Mouse (Mus musculus) retina, adult 2 months (tissue): ENCODE data around the gene Fam20c.

Experiments
- DNase-seq: peaks from one replicate; pipeline ENCODE4 v3.0.0-alpha.2; 2012; ENCODE audit warnings: low read depth, low spot score

Gene Fam20c

DNA sequence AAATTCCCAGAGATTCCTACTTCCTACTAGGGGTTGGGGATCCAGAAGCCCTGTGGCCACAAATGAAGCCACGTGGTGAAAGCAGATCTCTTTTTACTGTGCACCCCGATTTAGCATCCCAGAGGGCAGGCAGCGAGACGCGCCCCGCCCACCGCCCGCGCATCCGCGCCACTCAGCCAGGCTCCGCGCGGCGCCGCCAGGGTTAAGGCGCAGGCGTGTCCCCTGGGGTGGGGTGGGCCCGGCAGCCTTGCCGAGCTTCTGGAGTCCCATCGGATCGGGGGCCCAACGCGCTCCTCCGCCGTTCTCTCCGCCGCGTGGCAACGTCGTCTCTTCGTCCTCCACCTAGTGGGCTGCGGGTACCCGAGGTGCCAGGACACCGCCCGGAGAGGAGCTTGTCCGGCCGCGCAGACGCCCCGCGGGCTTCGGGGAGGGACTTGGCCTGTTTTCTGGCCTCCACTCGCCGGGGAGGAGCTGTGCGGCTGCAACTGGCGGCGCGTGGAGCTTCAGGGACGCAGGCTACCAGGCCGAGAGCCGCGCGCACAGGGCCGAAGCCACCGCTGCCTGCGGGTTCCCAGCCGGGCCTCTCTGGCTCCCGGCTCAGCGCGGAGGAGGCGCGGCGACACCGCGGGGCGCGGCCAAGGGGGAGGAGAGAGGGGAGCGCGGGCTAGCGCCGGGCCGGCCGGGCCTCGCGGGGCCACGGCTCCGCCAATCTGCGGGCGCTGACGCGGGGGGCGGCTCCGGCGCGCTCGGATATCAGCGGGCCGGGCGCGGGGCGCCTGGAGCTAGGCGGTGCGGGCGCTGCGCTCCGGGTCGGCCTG is at the start of gene Fam20c:
Fam20c (plus strand) TSS at position 212 of the 818 bp plus-strand sequence.
- DNase-seq = no peak

DNA sequence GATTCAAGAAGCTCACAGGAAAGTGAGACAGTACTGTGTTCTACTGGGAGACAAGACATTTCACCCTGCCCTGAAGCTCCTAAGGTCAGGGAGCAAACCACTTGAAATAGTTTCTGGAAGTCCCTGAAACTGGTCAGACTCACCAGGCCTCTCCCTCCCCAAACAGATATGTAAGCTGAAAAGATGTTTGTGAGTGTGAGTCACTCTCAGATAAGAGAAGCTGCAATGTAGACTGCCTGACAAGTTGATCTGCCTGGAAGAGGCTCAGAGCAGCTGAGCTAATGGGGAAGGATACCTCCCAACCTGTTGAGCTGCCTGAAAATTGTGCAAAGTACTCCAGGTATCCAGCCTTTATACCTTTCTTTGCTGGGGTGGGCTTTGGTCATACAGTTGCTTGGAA is 46.9 kb upstream of the Fam20c start:
- DNase-seq = no peak

DNA sequence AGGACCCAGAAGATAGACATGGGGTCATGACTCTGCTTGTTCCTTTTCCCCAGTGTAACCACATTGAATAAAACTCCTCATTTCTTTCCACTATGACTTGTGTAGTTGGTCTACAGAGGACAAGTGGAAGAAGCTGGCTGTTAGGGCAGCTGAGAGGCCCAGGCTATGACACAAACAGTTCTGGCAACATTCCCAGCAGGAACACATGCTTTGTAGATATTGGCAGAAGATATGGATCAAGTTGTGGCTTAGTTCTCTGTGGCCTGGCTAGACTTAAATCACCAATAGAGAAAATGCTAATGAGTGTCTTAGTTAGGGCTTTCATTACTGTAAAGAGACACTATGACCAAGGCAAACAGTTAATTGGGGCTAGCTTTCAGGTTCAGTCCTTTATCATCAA is 45.7 kb upstream of the Fam20c start:
- no peak for DNase-seq

DNA sequence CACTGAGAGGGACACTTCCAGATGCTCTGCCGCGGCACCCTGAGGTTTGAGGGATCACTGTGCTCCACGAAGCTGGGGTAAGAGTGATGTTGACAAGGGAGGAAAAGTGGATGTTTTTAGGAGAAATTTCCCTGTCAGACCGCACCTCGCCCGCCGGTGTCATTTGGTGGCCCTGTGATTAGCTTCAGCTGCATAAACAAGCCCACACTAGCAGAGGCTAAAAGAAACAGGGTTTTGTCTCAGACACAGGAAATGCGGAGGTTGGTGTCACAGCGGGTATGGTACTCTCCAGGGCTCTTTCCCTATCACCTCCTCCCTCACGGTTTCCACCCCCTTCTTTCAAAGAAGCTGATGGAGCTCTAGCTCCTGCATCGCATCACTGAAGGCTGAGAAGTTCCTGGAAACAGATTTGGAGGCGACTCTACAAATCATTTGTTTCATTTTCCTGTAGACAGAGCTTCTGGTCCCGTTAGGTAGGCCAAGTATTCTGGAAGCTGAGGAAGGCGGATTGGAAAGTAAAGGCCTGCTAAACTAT is 38.7 kb upstream of the Fam20c start:
- DNase-seq = no peak

GRCm38 (mm10) chr5:138720329-138721190 is 33.8 kb upstream of the Fam20c start:
- no peak for DNase-seq

DNA sequence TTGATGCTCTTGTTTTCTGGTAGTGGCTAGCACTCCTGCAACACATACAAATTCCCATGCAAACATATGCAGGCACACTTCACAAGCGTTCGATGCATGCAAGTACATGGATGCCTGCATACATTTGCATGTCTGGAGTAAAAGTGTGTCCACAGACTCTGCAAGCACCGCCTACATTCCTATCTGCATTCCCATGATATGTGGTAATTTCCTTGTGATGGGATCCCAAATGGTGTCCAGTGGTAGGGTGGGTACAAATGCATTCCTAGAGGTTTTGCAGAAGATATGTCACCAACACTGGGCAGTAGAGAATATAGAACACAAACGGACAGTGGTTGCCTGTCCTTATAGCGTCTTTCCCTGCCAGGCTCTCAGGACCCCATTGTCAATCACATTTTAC is 29.9 kb upstream of the Fam20c start:
- no peak for DNase-seq

DNA sequence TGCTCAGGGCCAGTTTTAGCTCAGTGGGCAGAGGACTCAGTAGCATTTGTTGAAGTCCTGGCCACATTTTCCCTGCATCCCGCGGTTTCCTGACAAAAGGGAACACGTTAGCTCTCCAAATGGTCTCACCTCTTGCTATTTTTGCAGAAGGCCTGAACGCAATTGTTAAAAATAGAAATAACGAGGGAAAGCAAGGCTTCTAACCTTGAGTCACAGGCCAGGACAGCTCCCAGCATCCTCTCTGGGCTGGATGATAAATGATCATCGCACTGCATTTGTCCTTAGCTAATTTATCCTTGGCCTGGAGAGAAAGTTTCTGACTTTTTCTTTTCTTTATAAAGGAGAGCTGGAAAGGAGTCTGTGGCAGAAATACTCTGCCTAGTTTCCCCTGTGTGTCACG is 29.2 kb upstream of the Fam20c start:
- no peak for DNase-seq

- DNase-seq = no peak
These were observed 23.5 kb upstream of the Fam20c start for GRCm38 (mm10) chr5:138730863-138731262.

GRCm38 (mm10) chr5:138733317-138733899 is 20.9 kb upstream of the Fam20c start:
- DNase-seq = no peak

DNA sequence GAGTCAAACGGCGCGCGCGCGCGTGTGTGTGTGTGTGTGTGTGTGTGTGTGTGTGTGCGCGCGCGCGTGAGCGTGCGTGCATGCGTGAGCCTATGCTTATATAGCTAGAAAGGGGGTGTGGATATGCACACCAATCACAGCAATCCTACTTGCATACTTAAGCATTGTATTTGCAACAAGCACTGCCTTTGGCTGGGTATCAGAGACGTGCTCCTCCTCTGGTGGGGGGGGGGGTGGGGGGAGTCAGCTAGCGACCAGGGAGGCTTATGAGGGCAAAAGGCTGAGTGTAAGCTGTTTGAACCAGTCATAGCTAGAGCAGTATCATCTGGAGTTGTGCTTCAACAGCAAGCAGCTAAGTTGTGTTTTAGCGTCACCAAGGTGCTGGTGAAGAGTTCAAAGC is 20.3 kb upstream of the Fam20c start:
- DNase-seq = no peak

DNA sequence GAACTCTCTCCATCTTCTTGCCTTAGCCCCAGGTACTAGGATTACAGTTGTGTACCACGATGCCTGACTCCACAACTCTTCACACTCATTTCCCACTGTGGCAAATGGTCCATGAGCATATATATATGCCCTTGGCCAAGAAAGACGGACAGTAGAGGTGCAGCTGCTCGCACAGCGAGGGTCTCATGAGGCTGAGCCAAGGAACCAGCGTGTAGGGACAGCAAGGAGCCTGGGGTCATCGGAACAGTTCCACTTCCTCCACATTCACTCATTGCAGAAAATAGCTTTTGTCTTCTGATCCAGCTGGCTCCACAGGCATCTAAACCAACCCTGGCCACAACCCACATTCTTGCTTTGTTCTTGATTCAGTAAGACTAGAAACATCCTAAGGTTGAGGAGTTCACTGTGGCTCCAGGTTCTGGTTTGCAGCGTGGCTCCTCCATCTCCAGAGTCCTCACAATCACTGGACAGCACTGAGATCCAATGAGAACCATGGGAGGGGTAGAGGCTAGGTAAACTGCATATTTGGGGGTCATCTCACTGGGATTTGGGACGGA is 19.0 kb upstream of the Fam20c start:
- no peak for DNase-seq

GRCm38 (mm10) chr5:138740150-138740549 is 14.2 kb upstream of the Fam20c start:
- no peak for DNase-seq

DNA sequence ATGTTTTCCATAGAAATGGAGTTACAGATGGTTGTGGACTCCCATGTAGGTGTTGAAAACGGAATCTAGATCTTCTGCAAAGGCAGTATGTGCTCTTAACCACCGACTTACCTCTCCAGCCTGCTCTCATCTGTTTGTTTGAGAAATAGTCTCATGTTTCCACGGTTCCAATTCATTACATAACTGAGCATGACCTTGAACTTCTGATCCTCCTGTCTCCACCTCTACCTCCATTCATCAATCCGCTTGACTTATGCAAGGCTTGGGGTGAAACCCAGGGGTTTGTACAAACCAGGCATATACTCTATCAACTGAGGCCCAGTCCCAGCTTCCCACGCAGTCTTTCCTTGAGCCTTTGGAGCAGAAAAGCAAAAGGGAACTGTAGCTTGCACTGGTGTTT is 12.8 kb upstream of the Fam20c start:
- DNase-seq = no peak

DNA sequence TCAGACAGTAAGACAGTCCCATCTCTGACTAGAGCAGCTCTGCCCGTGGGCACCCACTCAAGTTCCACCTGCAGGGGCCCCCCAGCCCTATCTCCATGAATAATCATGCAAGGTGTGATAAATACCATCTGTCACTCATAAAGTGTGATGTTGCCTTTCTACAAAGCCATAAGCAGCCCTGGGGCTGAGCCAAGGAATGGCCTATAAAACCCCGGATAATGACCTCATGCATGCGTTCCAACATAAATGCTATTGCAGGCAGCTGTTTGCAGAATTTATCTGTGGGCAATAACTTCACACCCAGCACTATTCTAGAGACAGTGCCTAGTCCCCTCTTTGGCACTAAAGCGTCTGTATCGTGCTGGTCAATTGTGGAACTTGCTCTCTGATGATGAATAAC is 12.0 kb upstream of the Fam20c start:
- DNase-seq = no peak

DNA sequence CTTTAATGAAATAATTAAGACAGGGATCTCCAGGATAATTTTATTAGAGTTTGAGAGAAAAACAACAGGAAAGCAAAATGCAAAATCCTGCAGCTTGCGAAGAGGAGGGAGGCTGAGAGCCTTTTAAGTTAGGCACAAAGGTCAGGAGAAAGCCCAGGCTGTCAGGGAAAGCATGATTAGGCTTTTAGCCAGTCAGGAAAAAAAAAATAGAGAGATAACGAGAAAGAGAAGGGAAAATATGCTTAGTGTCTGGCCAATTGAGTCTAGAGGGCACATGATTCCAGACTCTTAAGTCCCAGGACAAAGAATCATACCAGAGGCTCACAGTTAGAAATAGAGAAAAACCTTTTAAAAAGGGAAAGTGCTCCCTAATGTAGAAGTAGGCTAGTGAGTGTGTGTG is 10.7 kb upstream of the Fam20c start:
- no peak for DNase-seq

- DNase-seq = no peak
These were observed 8.8 kb upstream of the Fam20c start for GRCm38 (mm10) chr5:138745378-138746099.

DNA sequence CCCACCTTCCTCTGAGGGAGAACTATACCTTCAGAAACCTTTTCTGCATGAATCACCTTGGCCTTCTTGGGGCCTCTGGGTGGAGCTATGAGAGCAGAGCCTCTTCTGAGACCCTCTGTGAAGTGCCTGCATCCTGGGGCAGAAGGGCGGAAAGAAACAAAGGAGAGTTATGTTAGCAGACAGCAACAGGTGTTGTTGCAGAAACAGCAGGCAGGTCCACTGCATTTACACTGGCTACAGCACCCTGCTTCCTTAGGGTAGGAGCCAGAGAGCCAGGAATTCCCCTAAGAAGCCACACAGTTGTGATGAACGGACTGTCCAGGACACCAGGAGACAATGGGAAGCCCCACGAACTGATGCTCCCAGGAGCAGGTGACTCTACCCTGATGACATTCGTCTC is 1.0 kb upstream of the Fam20c start:
- DNase-seq = no peak

- DNase-seq = no peak
These were observed 390 bp upstream of the Fam20c start for GRCm38 (mm10) chr5:138753946-138754302.

DNA sequence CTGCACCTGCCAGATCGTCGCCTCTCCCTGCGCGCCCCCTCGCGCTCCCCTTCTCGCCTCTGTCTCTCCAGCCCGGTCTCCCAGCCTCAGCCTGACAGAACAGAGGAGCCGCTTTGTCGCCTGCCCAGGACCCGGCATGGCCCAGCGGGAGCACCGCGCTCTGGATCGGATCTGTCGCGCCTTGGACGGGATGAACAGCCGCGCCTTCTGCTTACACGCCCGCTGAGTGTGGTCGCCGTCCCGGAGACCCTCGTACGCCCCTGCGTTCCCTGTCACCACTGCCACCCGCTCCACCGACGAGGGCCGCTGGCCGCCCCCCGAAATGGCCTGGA is 773 bp downstream of the Fam20c start:
- no peak for DNase-seq

DNA sequence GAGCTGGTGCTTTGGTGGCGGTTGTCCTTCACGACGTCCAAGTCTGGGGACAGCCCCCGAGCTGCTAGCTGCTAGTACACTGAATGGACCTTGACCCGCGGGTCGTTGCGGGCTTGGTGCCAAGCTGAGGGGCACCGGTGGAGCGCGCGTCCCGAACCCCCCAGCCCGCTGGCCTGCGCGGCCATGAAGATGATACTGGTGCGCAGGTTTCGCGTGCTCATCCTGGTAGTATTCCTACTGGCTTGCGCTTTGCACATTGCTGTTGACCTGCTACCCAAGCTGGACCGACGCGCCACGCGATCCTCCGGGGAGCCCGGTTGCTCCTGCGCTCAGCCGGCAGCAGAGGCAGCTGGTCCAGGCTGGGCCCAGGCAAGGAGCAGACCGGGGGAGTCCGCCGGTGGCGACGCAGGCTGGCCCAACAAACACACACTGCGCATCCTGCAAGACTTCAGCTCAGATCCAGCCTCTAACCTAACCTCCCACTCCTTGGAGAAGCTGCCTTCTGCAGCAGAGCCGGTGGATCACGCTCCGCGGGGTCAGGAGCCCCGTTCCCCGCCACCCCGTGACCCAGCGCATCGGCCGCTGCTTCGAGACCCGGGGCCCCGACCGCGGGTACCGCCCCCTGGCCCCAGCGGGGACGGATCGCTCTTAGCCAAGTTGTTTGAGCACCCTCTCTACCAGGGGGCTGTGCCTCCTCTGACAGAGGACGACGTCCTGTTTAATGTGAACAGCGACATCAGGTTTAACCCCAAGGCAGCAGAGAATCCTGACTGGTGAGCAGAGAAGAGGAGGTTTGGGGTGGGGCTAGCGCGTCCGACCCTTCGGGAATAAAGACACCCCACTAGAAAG is 1.4 kb downstream of the Fam20c start:
- DNase-seq = no peak
